Mouse (Mus musculus) lung, postnatal 4 days (tissue): ENCODE measurements around the gene Sh3gl3.

Source experiments
- DNase-seq, 2 experiments: peaks; one replicate each; pipeline ENCODE4 v3.0.0; 2021

Sh3gl3 gene

GRCm38 (mm10) chr7:82173540-82173939 lies at the start of gene Sh3gl3:
TSS of gene Sh3gl3 (plus strand) at chr7:82173840.
- DNase-seq, result no peak

DNA sequence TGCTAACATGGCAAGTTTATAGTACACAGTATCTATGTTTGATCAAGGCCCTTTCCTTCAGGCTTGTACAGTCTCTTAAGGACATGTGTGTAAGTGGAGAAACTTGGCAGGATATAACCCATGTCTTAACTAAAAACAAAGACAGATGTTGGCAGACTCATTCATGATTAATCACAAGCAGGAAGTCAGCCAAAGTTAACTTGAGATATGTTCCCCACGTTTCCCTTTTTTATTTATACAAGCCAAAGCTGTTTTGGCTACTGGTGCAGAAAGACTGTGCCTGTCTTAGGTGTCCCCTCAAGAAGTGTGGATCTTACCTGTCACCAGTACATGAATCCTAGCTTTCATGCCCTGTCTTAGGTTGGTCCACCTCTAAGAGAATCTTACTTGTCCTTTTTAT lies 35.4 kb upstream of the Sh3gl3 start:
- DNase-seq, result no peak

GRCm38 (mm10) chr7:82147151-82147550 lies 26.5 kb upstream of the Sh3gl3 start:
- DNase-seq, result no peak

GRCm38 (mm10) chr7:82164681-82165080 lies 9.0 kb upstream of the Sh3gl3 start:
- no peak for DNase-seq

- peak; percentile 78 to 86 for DNase-seq
These were observed 1.1 kb downstream of the Sh3gl3 start for GRCm38 (mm10) chr7:82174571-82175326.

- no peak for DNase-seq
These were observed 1.7 kb downstream of the Sh3gl3 start for GRCm38 (mm10) chr7:82175327-82175721.

GRCm38 (mm10) chr7:82176192-82176591 lies 2.6 kb downstream of the Sh3gl3 start:
- DNase-seq, result no peak

GRCm38 (mm10) chr7:82177336-82177735 lies 3.7 kb downstream of the Sh3gl3 start:
- DNase-seq, result no peak

DNA sequence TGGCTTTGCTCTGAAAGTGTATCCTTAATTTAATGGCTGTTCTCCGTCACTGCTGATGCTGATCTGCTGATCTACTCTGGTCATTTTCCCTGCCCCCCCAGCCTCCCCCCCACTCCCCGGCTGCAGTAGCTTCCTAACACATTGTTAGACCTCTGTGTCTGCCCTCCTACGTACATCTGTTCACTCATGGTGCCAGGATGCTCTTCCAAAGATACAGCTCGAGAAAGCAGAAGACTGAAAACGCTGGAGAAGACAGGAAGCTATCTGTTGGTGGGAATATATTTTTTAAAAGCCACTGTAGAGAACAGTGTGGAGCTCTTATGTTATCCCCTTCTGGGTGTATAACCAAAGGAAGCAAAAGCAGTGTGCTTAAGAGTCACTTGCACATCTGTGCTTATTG lies 7.3 kb downstream of the Sh3gl3 start:
- DNase-seq, result no peak

DNA sequence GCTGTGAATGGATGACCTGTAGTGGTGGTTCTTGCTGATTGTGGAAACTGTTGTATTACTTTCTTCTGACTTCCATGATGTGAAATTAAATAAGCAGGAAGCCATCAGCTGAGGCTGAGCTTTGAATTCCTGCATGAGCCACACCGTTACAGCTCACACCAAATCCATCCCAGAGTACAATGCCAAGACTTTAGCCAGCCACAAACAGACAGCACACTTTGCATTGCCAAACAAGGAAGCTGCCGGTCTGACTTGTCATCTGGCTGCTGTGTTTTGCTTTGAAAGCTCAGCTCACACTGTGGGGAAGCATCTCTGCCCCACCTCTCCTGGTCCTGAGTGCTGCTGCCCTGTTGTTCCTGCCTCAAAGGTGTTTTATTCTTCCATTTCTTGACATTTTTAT lies 9.1 kb downstream of the Sh3gl3 start:
- DNase-seq, result no peak

DNA sequence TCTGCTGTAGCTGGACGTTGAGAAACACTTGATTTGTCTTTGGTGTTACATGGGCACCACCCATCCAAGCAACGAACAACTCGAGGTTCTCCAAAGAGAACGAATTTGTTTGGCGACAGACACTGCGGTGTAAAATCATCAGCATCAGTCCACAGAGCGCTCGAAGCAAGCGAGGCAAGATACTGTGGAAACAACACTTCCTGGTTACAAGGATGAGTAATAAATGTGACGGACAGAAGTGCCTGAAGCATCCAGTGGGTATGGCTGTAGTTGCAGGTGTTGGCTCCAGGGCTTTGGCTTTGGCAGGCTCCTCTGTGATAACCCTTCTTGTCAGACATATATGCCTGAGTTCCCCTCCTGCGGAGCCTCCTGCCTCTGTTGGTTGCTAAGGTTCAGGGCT lies 18.0 kb downstream of the Sh3gl3 start:
- DNase-seq, result no peak

GRCm38 (mm10) chr7:82192512-82192911 lies 18.9 kb downstream of the Sh3gl3 start:
- DNase-seq, result no peak

DNA sequence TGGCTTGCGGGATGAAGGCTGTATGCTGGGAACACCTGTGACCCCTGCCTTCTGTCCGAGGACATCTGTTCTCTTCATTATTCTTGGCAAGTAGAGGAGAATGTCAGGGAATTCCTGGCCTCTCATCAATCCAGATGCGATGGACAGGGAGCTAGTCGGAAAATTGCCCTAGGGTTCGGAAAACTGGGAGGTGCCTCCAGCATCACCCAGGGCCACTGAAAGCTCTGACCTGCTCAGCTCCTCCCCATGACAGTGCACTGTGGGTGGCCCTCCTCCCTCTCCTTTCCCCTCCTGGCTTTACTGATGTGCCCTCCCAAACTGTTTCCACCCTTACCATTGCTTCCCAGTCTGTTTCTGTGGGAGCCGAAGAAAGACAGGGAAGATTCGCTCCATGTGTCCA lies 29.5 kb downstream of the Sh3gl3 start:
- DNase-seq, result no peak

DNA sequence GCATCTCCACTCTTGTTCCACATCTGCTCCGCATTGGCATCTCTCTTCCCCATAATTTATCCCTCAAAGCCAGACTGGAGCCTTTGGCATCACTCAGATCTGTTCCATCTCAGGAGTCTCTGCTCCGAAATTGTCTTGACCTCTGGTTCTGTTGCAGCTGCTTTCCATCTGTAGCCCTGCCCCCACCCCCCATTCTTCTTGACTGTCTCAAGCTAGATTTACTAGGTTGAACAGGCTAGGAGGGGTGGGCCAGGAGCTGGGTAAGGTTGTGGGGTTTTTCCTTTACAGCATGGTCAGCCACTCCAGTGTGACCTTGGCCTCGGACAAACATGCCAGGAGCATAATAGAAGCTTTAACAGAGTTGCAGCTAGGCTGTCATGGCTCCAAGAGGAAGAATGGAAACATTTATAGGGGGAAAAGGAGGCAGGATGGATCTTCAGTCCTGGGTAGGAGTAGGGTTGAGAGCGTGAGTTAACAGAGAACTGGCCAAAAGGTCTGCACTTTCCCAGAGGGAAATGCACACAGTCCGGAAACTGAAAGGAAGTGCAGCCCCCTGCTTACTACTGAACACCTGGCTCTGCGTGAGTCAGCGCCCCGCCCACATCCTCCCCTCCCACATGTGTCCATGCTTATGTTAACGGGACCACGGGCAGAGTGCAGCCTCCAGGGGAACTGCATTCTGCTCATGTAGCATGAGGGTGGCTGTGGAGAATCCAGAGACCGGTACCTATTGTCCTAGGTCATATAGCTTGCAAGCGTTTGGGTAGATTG lies 30.6 kb downstream of the Sh3gl3 start:
- DNase-seq, result no peak

GRCm38 (mm10) chr7:82204975-82205374 lies 31.3 kb downstream of the Sh3gl3 start:
- no peak for DNase-seq

DNA sequence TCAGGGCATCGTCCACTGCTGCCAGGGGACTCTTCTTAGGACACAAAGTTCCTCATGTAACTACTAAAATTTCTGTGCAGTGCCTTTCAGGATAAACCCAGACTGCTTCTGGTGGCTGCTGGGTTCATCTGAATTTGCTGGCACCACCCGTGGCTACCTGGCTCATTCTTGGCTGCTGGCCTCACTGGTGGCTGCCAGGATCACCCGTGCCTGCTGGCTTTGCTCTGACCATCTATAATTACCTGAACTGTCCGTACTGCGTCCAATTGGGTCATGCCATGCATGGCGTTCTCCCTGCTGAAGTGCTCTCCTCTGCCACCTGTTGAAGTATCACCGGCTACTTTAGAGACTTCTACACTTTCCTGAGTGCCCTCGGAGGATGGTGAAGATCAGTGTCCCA lies 33.1 kb downstream of the Sh3gl3 start:
- no peak for DNase-seq

- DNase-seq, result no peak
These were observed 47.8 kb downstream of the Sh3gl3 start for GRCm38 (mm10) chr7:82221380-82221933.

GRCm38 (mm10) chr7:82223906-82224846 lies 50.5 kb downstream of the Sh3gl3 start:
- DNase-seq, result no peak

DNA sequence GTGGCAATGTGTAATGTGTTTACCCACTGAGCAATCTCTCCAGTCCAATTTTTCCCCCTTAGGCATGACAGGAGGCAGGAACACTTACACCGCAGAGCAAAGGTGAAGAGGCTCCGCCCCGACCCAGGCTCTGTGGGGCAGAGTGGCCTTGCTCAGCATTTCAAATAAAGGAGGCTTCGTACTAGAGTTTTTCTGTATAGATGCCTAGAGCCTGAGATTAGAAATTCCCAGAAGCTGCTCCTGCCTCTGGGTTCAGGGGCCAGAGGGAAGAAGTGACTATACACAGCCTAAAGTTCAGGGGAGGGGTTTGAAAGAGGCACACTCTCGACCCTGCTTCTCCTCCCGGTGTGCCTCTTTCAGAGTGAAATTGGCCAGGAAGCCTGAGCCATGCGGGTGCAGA lies 59.6 kb downstream of the Sh3gl3 start:
- no peak for DNase-seq

GRCm38 (mm10) chr7:82234010-82234897 lies 60.6 kb downstream of the Sh3gl3 start:
- DNase-seq, result no peak

GRCm38 (mm10) chr7:82234898-82235290 lies 61.3 kb downstream of the Sh3gl3 start:
- DNase-seq, result no peak

- no peak for DNase-seq
These were observed 61.8 kb downstream of the Sh3gl3 start for GRCm38 (mm10) chr7:82235486-82235885.
